Mouse (Mus musculus) intestine, postnatal 0 days (tissue): ENCODE data around the gene Tdo2. TPM values are rescaled to one million over a fixed set of nuclear protein-coding genes. Genes with fewer than 3 reads are reported as not detected.

Experiments used
- ATAC-seq: fragments of 200-750 bp; cut with Nextera tagmentation; 2 replicates; pipeline ENCODE4 v1.8.0; 2017; ENCODE audit warnings: mild to moderate bottlenecking, moderate TSS enrichment, moderate library complexity
- H3K27ac ChIP-seq: fragments of 300-500 bp; sonication (generic); 2 replicates; pipeline ENCODE4 v1.5.1; 2014; ENCODE audit warnings: mild to moderate bottlenecking, low read depth, low read length, moderate library complexity
- H3K27me3 ChIP-seq: fragments of 300-500 bp; sonication (generic); replicated peaks from 2 replicates; pipeline ENCODE4 v1.6.1; 2014; ENCODE audit warnings: low read length, mixed read lengths; ENCODE audit not compliant: control insufficient read depth, insufficient read depth
- H3K36me3 ChIP-seq: fragments of 300-500 bp; sonication (generic); 2 replicates; pipeline ENCODE4 v1.6.1; 2014; ENCODE audit warnings: mild to moderate bottlenecking, moderate library complexity; ENCODE audit not compliant: control insufficient read depth, insufficient read depth
- H3K4me1 ChIP-seq: fragments of 300-500 bp; sonication (generic); replicated peaks from 2 replicates; pipeline ENCODE4 v1.6.1; 2014; ENCODE audit warnings: antibody characterized with exemption, low read length, mixed read lengths; ENCODE audit not compliant: control insufficient read depth, insufficient read depth
- H3K4me2 ChIP-seq: fragments of 300-500 bp; sonication (generic); replicated peaks from 2 replicates; pipeline ENCODE4 v1.6.1; 2014; ENCODE audit warnings: low read depth, mild to moderate bottlenecking, moderate library complexity
- H3K4me3 ChIP-seq: fragments of 300-500 bp; sonication (generic); 2 replicates; pipeline ENCODE4 v1.5.1; 2014; ENCODE audit warnings: low read depth, low read length
- H3K9ac ChIP-seq: fragments of 300-500 bp; sonication (generic); 2 replicates; pipeline ENCODE4 v1.6.1; 2014; ENCODE audit warnings: mild to moderate bottlenecking, low read depth, low read length
- H3K9me3 ChIP-seq: fragments of 300-500 bp; sonication (generic); 2 replicates; pipeline ENCODE4 v1.6.1; 2016; ENCODE audit warnings: mixed run types; ENCODE audit not compliant: control insufficient read depth
- CTCF ChIP-seq: sonication (generic); IDR thresholded peaks from 2 replicates; pipeline ENCODE4 v1.5.1; 2016; ENCODE audit warnings: low read depth, mild to moderate bottlenecking, control low read depth, antibody characterized with exemption, moderate library complexity
- WGBS: fragments of 180-500 bp; shearing (Covaris S2); extraction: QIAGEN DNeasy Blood & Tissue Kit; methylation state at CpG from one replicate; pipeline ENCODE4 v1.1.7; 2014; 5-methylcytosine and 5-hydroxymethylcytosine counted together
- polyA plus RNA-seq: library from polyadenylated mRNA; unstranded; fragments of >200 nt; fragmentation: Nextera tagmentation; extraction: Ambion mirVana; gene quantifications from 2 replicates; pipeline ENCODE4 v1.2.1, GENCODE M21; 2015

Gene Tdo2
- polyA plus RNA-seq, 1 experiment from 2014 or later: 0.68 TPM

GRCm38 (mm10) chr3:81933348-81933747, 42.7 kb downstream of the Tdo2 start:
- no peaks in the 10 kb centered on the region for H3K27me3 ChIP-seq
- H3K27ac ChIP-seq: peak overlapping the region; percentile 98; the same call in 1 of the 2 replicates
- H3K4me3 ChIP-seq: peak overlapping the region; percentile 93
- H3K4me2 ChIP-seq: peak overlapping the region; percentile 61
- ATAC-seq: no peak
- no peak overlapping the region for H3K9ac ChIP-seq
- TF ChIP-seq CTCF: no peak
- H3K9me3 ChIP-seq: no peaks in the 10 kb centered on the region
- WGBS: 79% methylated on average over 4 of the region's 4 CpGs
- no peaks in the 10 kb centered on the region for H3K36me3 ChIP-seq
- H3K4me1 ChIP-seq: no peaks in the 10 kb centered on the region

- Histone ChIP-seq H3K27me3 (no peaks in the 10 kb centered on the region), H3K4me3 (peak within 1 kb of the TSS; percentile 93), H3K27ac (peak within 1 kb of the TSS; percentile 98), H3K9me3 (no peaks in the 10 kb centered on the region), H3K36me3 (no peaks in the 10 kb centered on the region), H3K4me2 (peak within 1 kb of the TSS; percentile 61), H3K4me1 (no peaks in the 10 kb centered on the region), H3K9ac (peak within 1 kb of the TSS; percentile 95)
- ATAC-seq: peak; percentile 97
- 11% methylated on average over 27 of the region's 27 CpGs for WGBS
- peak; percentile 91 for TF ChIP-seq CTCF
Observed at GRCm38 (mm10) chr3:81932141-81933101, 43.6 kb downstream of the Tdo2 start, which contains the start of gene Ctso. Gene Ctso, plus strand, starts transcription at chr3:81932601.

GRCm38 (mm10) chr3:81931695-81932094, 44.3 kb downstream of the Tdo2 start:
- no peak overlapping the region for H3K4me3 ChIP-seq
- ATAC-seq: no peak
- TF ChIP-seq CTCF: no peak
- H3K9ac ChIP-seq: no peak overlapping the region
- 64% methylated on average over 3 of the region's 3 CpGs for WGBS
- no peaks in the 10 kb centered on the region for H3K27me3 ChIP-seq
- H3K36me3 ChIP-seq: no peaks in the 10 kb centered on the region
- H3K27ac ChIP-seq: no peak overlapping the region
- H3K4me1 ChIP-seq: no peaks in the 10 kb centered on the region
- H3K4me2 ChIP-seq: no peak overlapping the region
- H3K9me3 ChIP-seq: no peaks in the 10 kb centered on the region

- H3K27me3 ChIP-seq: no peaks in the 10 kb centered on the region
- H3K9me3 ChIP-seq: no peaks in the 10 kb centered on the region
- ATAC-seq: no peak
- WGBS: 87% methylated on average over 1 of the region's 1 CpGs
- TF ChIP-seq CTCF: no peak
- H3K27ac ChIP-seq: no peak overlapping the region
- H3K4me1 ChIP-seq: no peaks in the 10 kb centered on the region
- H3K4me3 ChIP-seq: no peak overlapping the region
- H3K9ac ChIP-seq: no peak overlapping the region
- H3K4me2 ChIP-seq: no peak overlapping the region
- no peaks in the 10 kb centered on the region for H3K36me3 ChIP-seq
Observed at GRCm38 (mm10) chr3:81929073-81929472, 46.9 kb downstream of the Tdo2 start.

GRCm38 (mm10) chr3:81926764-81927325, 49.2 kb downstream of the Tdo2 start:
- H3K36me3 ChIP-seq: no peaks in the 10 kb centered on the region
- H3K4me1 ChIP-seq: no peaks in the 10 kb centered on the region
- no peak overlapping the region for H3K4me3 ChIP-seq
- no peak overlapping the region for H3K4me2 ChIP-seq
- TF ChIP-seq CTCF: no peak
- no peak for ATAC-seq
- WGBS: 42% methylated on average over 9 of the region's 9 CpGs
- no peak overlapping the region for H3K9ac ChIP-seq
- H3K27ac ChIP-seq: no peak overlapping the region
- H3K9me3 ChIP-seq: no peaks in the 10 kb centered on the region
- no peaks in the 10 kb centered on the region for H3K27me3 ChIP-seq

GRCm38 (mm10) chr3:81925856-81926255, 50.1 kb downstream of the Tdo2 start:
- H3K4me3 ChIP-seq: no peak overlapping the region
- TF ChIP-seq CTCF: no peak
- H3K27ac ChIP-seq: no peak overlapping the region
- H3K9me3 ChIP-seq: no peaks in the 10 kb centered on the region
- no peaks in the 10 kb centered on the region for H3K4me1 ChIP-seq
- H3K27me3 ChIP-seq: no peaks in the 10 kb centered on the region
- no peak overlapping the region for H3K4me2 ChIP-seq
- no peak overlapping the region for H3K9ac ChIP-seq
- 13% methylated on average over 5 of the region's 5 CpGs for WGBS
- H3K36me3 ChIP-seq: no peaks in the 10 kb centered on the region
- ATAC-seq: no peak
